Mouse (Mus musculus) naive thymus-derived CD4-positive, alpha-beta T cell, adult 5 months (primary cell): ENCODE results near the gene Slitrk2. TPM values are rescaled to one million over a fixed set of nuclear protein-coding genes. Genes with fewer than 3 reads are reported as not detected.

Source experiments
- polyA plus RNA-seq: library from polyadenylated mRNA; unstranded; fragments of 100-300 nt; shearing (Covaris generic); gene quantifications from one replicate; pipeline ENCODE4 v1.2.1, GENCODE M21; 2017

Gene Slitrk2
- not detected for polyA plus RNA-seq

GRCm38 (mm10) chrX:66648911-66649620 is at the start of gene Slitrk2:
Slitrk2 (plus strand) TSS chrX:66649318.

